Mouse (Mus musculus): ENCODE data around the gene Gpr33. TPM values are rescaled to one million over a fixed set of nuclear protein-coding genes. Genes with fewer than 3 reads are reported as not detected.

Gpr33 gene
- polyA plus RNA-seq, 1 experiment from 2014 or later: 0.09 TPM

- no peak for DNase-seq (ENCODE audit: low spot score)
Measured at GRCm38 (mm10) chr12:51985826-51986225, 42.0 kb downstream of the Gpr33 start.

- DNase-seq (ENCODE audit: low spot score): no peak
Measured at GRCm38 (mm10) chr12:51985163-51985748, 42.6 kb downstream of the Gpr33 start.

- DNase-seq (ENCODE audit: low spot score): no peak
Measured at GRCm38 (mm10) chr12:51983625-51984024, 44.2 kb downstream of the Gpr33 start.

- DNase-seq (ENCODE audit: low spot score): no peak
Measured at GRCm38 (mm10) chr12:51976531-51976930, 51.3 kb downstream of the Gpr33 start.

GRCm38 (mm10) chr12:51974381-51974780, 53.5 kb downstream of the Gpr33 start:
- DNase-seq (ENCODE audit: low spot score): no peak

Other genes starting within 250 kb of the Gpr33 start
- gene Hectd1, start 198.5 kb downstream of the Gpr33 start, polyA plus RNA-seq (2015; fragmentation: Nextera tagmentation; extraction: Ambion mirVana): 36.7 and 50.8 TPM in 2 replicates
- gene Heatr5a, start 56.7 kb downstream of the Gpr33 start, polyA plus RNA-seq (2015; fragmentation: Nextera tagmentation; extraction: Ambion mirVana): 4.4 and 4.5 TPM in 2 replicates
- 21.4 and 28.4 TPM in 2 replicates for gene Dtd2, start 21.6 kb downstream of the Gpr33 start, polyA plus RNA-seq (2015; fragmentation: Nextera tagmentation; extraction: Ambion mirVana)
- gene Nubpl, start 69.7 kb upstream of the Gpr33 start, polyA plus RNA-seq (2015; fragmentation: Nextera tagmentation; extraction: Ambion mirVana): 8.6 TPM in 2 replicates